ENCODE assay signal across 20 mouse cellular contexts in genomic region chr5:112486415-112486814, GRCm38 (mm10). TPM values are rescaled to one million over a fixed set of nuclear protein-coding genes. Genes with fewer than 3 reads are reported as not detected.
DNase-seq lines count a peak whose midpoint lies in the region; ATAC-seq and TF ChIP-seq lines count a peak whose summit lies in the region.
"Had no signal": no experiment of that assay in that cellular context is flagged by ENCODE, and none has a peak within 500 bp of the region (broad histone marks: within the 10 kb centered on the region; RNA-seq: fewer than 3 reads in every experiment).

No protein-coding gene starts in this region.

- no peak for ATAC-seq in forebrain, embryonic 15.5 days (replicated peaks)
- no peak for ATAC-seq in lung, embryonic 14.5 days (ENCODE audit: insufficient read depth)
- 0 out of 2 replicates have a peak, but pooled peaks have one; percentile 29 for ATAC-seq in heart, embryonic 11.5 days (replicated peaks; ENCODE audit: insufficient number of reproducible peaks, low FRiP score, low TSS enrichment)
- ATAC-seq: CD4-positive, CD25-positive, alpha-beta regulatory T cell, adult 4 months; hindbrain, embryonic 16.5 days; liver, embryonic 12.5 days had no signal

- DNase-seq in forebrain, embryonic 10.5 days (ENCODE audit: extremely low spot score, low spot score) = no peak
- DNase-seq in lung, embryonic 14.5 days = peak; percentile 7
- DNase-seq in lung, postnatal 25 days (ENCODE audit: low spot score) = no peak
- peak; percentile 42 to 62 for DNase-seq in kidney, postnatal 36 days
- DNase-seq in urinary bladder, postnatal 14 days (ENCODE audit: low spot score) = no peak
- DNase-seq: cerebellum, postnatal 25 days; gastrocnemius, postnatal 10 days; layer of hippocampus, postnatal 36 days; lung, postnatal 14 days had no signal

- no peaks in the 10 kb centered on the region for H3K36me3 ChIP-seq in forebrain, embryonic 10.5 days (replicated peaks)
- H3K36me3 ChIP-seq in forebrain, embryonic 15.5 days = no peaks in the 10 kb centered on the region
- H3K36me3 ChIP-seq in lung, embryonic 14.5 days (ENCODE audit: insufficient read depth) = no peaks in the 10 kb centered on the region
- no peaks in the 10 kb centered on the region for H3K36me3 ChIP-seq in heart, embryonic 11.5 days (ENCODE audit: control insufficient read depth, insufficient read depth, low read length)
- H3K36me3 ChIP-seq: heart, embryonic 15.5 days; limb, embryonic 10.5 days; liver, embryonic 12.5 days; midbrain, embryonic 10.5 days; neural tube, embryonic 13.5 days had no signal

- peaks cover 55% of the 10 kb centered on the region for H3K27me3 ChIP-seq in forebrain, embryonic 10.5 days (ENCODE audit: poor library complexity, severe bottlenecking)
- H3K27me3 ChIP-seq in forebrain, embryonic 15.5 days = no peaks in the 10 kb centered on the region
- H3K27me3 ChIP-seq in lung, embryonic 14.5 days (ENCODE audit: insufficient read depth, low read length) = no peaks in the 10 kb centered on the region
- H3K27me3 ChIP-seq in heart, embryonic 11.5 days (ENCODE audit: control insufficient read depth, insufficient read depth, low read length) = peaks cover 33% of the 10 kb centered on the region
- H3K27me3 ChIP-seq: neural tube, embryonic 13.5 days had no signal

- H3K27ac ChIP-seq in forebrain, embryonic 10.5 days = peak overlapping the region; percentile 64; the same call in 1 of the 2 replicates
- H3K27ac ChIP-seq in forebrain, embryonic 15.5 days (replicated peaks) = no peak overlapping the region
- H3K27ac ChIP-seq in lung, embryonic 14.5 days (ENCODE audit: low read depth) = no peak overlapping the region
- H3K27ac ChIP-seq in heart, embryonic 11.5 days (ENCODE audit: low read depth, low read length) = no peak overlapping the region
- H3K27ac ChIP-seq: heart, embryonic 15.5 days; kidney, postnatal 0 days; limb, embryonic 10.5 days; midbrain, embryonic 10.5 days; neural tube, embryonic 13.5 days had no signal

- no peak overlapping the region for H3K9ac ChIP-seq in forebrain, embryonic 15.5 days (replicated peaks)
- no peak overlapping the region for H3K9ac ChIP-seq in lung, embryonic 14.5 days
- H3K9ac ChIP-seq in heart, embryonic 11.5 days (ENCODE audit: low read depth, low read length) = no peak overlapping the region
- H3K9ac ChIP-seq: heart, embryonic 15.5 days; liver, embryonic 12.5 days; neural tube, embryonic 13.5 days had no signal

- H3K4me2 ChIP-seq in forebrain, embryonic 15.5 days (replicated peaks) = no peak overlapping the region
- no peak overlapping the region for H3K4me2 ChIP-seq in lung, embryonic 14.5 days
- H3K4me2 ChIP-seq in heart, embryonic 11.5 days = 0 out of 2 replicates have a peak overlapping the region, but pooled peaks have one; percentile 5
- H3K4me2 ChIP-seq: heart, embryonic 15.5 days; liver, embryonic 12.5 days; neural tube, embryonic 13.5 days had no signal

- no peak for TF ChIP-seq CTCF in lung, embryonic 14.5 days (IDR thresholded peaks at IDR 0.05; ENCODE audit: low read depth)

- no peaks in the 10 kb centered on the region for H3K9me3 ChIP-seq in forebrain, embryonic 10.5 days
- no peaks in the 10 kb centered on the region for H3K9me3 ChIP-seq in forebrain, embryonic 15.5 days
- no peaks in the 10 kb centered on the region for H3K9me3 ChIP-seq in lung, embryonic 14.5 days (ENCODE audit: low read depth, low read length)
- H3K9me3 ChIP-seq in heart, embryonic 11.5 days (replicated peaks; ENCODE audit: control insufficient read depth, low read length) = no peaks in the 10 kb centered on the region
- H3K9me3 ChIP-seq: heart, embryonic 15.5 days; limb, embryonic 10.5 days; liver, embryonic 12.5 days; midbrain, embryonic 10.5 days; neural tube, embryonic 13.5 days had no signal

- 76% methylated on average over 5 of the region's 5 CpGs for WGBS in forebrain, embryonic 10.5 days
- 72% methylated on average over 5 of the region's 5 CpGs for WGBS in forebrain, embryonic 15.5 days
- WGBS in lung, embryonic 14.5 days = 50% methylated on average over 5 of the region's 5 CpGs
- WGBS in heart, embryonic 11.5 days (ENCODE audit: insufficient replicate concordance) = 46% methylated on average over 5 of the region's 5 CpGs

- peaks cover 59% of the 10 kb centered on the region for H3K4me1 ChIP-seq in forebrain, embryonic 10.5 days
- peaks cover 38% of the 10 kb centered on the region for H3K4me1 ChIP-seq in forebrain, embryonic 15.5 days
- H3K4me1 ChIP-seq in lung, embryonic 14.5 days (ENCODE audit: insufficient read depth) = no peaks in the 10 kb centered on the region
- 0 out of 2 replicates have a peak, but pooled peaks cover 4% of the 10 kb centered on the region for H3K4me1 ChIP-seq in heart, embryonic 11.5 days (ENCODE audit: control insufficient read depth, insufficient read depth, low read length)
- H3K4me1 ChIP-seq: heart, embryonic 15.5 days had no signal

- no peak overlapping the region for H3K4me3 ChIP-seq in forebrain, embryonic 10.5 days
- H3K4me3 ChIP-seq in forebrain, embryonic 15.5 days = no peak overlapping the region
- H3K4me3 ChIP-seq in lung, embryonic 14.5 days (ENCODE audit: low read depth, low read length) = no peak overlapping the region
- H3K4me3 ChIP-seq in heart, embryonic 11.5 days (ENCODE audit: low read depth, low read length) = no peak overlapping the region
- H3K4me3 ChIP-seq: heart, embryonic 15.5 days; limb, embryonic 10.5 days; liver, embryonic 12.5 days; midbrain, embryonic 10.5 days; neural tube, embryonic 13.5 days had no signal

RNA-seq across cellular contexts. Expression of gene Gm6588, which starts 37.2 kb away (rescaled TPM):
- 0.06 TPM in 1 of 2 replicates, not detected in the other for polyA plus RNA-seq in forebrain, embryonic 10.5 days (2016; fragmentation: Nextera tagmentation; extraction: Ambion mirVana)
- polyA plus RNA-seq in forebrain, embryonic 15.5 days (2015; fragmentation: Nextera tagmentation; extraction: Ambion mirVana) = 0.84 and 1.0 TPM in 2 replicates
- polyA plus RNA-seq in lung, embryonic 14.5 days (2014; fragmentation: Nextera tagmentation; extraction: Ambion mirVana) = not detected in 2 replicates
- polyA plus RNA-seq in heart, embryonic 11.5 days (2014; fragmentation: Nextera tagmentation; extraction: Ambion mirVana) = not detected in 2 replicates
- polyA plus RNA-seq: CD4-positive, CD25-positive, alpha-beta regulatory T cell, adult 4 months; embryonic facial prominence, embryonic 11.5 days; heart, embryonic 15.5 days; kidney, postnatal 0 days; limb, embryonic 10.5 days; liver, embryonic 12.5 days had no signal

Comparison
In these comparisons a context has a peak if more than half of its experiments do, and no peak if none do; other contexts are left out.
1. DNase-seq: peak in lung, embryonic 14.5 days (single experiment) and kidney, postnatal 36 days (2 of 2); none in forebrain, embryonic 10.5 days (single experiment), lung, postnatal 25 days (single experiment) and urinary bladder, postnatal 14 days (single experiment).